Mouse (Mus musculus) spleen, adult 2 months (tissue): ENCODE measurements around the gene Dytn. TPM values are rescaled to one million over a fixed set of nuclear protein-coding genes. Genes with fewer than 3 reads are reported as not detected.
A peak's percentile ranks its signal among the peaks of the same experiment; 100 is the strongest.

Experiments used
- DNase-seq, 2 experiments: peaks; one replicate each; pipeline versions ENCODE4 v3.0.0 to v3.0.0-alpha.2; 2012 to 2021; ENCODE audit warnings: low spot score in 2 of 2, low read depth in 1 of 2
- H3K27ac ChIP-seq: fragments of 200-500 bp; 2 replicates; pipeline ENCODE4 v1.5.1; 2012; ENCODE audit warnings: low read length, inconsistent platforms; ENCODE audit not compliant: insufficient read depth
- H3K27me3 ChIP-seq: fragments of 200-500 bp; 2 replicates; pipeline ENCODE4 v1.6.1; 2012; ENCODE audit warnings: mild to moderate bottlenecking, moderate library complexity, low read length, inconsistent platforms; ENCODE audit not compliant: control insufficient read depth, insufficient read depth
- H3K36me3 ChIP-seq: fragments of 200-500 bp; 2 replicates; pipeline ENCODE4 v1.6.1; 2012; ENCODE audit warnings: mild to moderate bottlenecking, low read length, inconsistent platforms; ENCODE audit not compliant: control insufficient read depth, insufficient read depth
- H3K4me1 ChIP-seq: fragments of 200-500 bp; 2 replicates; pipeline ENCODE4 v1.6.1; 2011; ENCODE audit warnings: inconsistent platforms; ENCODE audit not compliant: control insufficient read depth, insufficient read depth, insufficient read length
- H3K4me3 ChIP-seq: fragments of 200-500 bp; 2 replicates; pipeline ENCODE4 v1.5.1; 2011; ENCODE audit warnings: mild to moderate bottlenecking, inconsistent platforms; ENCODE audit not compliant: insufficient read depth, insufficient read length; ENCODE audit errors: extremely low read depth
- CTCF ChIP-seq: fragments of 200-500 bp; IDR thresholded peaks from 2 replicates; pipeline ENCODE4 v1.5.1; 2011; ENCODE audit warnings: mild to moderate bottlenecking, inconsistent platforms; ENCODE audit not compliant: insufficient read depth, insufficient read length, insufficient replicate concordance; ENCODE audit errors: extremely low read depth
- POLR2A ChIP-seq: fragments of 200-500 bp; IDR thresholded peaks from 2 replicates; pipeline ENCODE4 v1.6.1; 2011; ENCODE audit warnings: low read depth, low read length, inconsistent platforms
- WGBS: fragments of 180-500 bp; shearing (Covaris S2); methylation state at CpG from one replicate; pipeline ENCODE4 v1.1.7; 2018; 5-methylcytosine and 5-hydroxymethylcytosine counted together
- polyA plus RNA-seq: library from polyadenylated mRNA; depleted of rRNA; stranded (reverse); fragments of >200 nt; gene quantifications from 2 replicates; pipeline ENCODE4 v1.2.3, GENCODE M21; 2012

Gene Dytn
- polyA plus RNA-seq, 1 experiment, result not detected

DNA sequence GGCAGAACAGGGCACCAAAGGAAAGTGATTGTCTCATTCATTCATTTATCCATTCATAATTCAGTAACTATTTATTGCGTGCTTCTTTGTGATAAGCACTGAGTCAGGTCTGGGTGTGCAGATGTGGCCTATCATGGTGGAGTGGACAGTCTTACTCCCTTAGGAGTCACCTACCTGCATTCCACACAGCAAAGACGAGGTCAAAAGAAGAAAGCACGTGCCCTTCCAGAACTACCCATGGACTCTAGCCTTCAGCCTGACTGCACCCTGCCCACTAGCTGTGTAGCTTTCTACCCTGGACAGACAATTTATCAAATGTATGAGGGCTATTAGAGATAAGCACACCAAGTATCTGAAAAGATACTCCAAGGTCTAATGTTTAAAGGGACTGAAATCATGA is 10.8 kb downstream of the Dytn start:
- H3K27me3 ChIP-seq, result no peaks in the 10 kb centered on the region
- H3K4me1 ChIP-seq, result no peaks in the 10 kb centered on the region
- no peaks in the 10 kb centered on the region for H3K36me3 ChIP-seq
- H3K4me3 ChIP-seq, result no peak overlapping the region
- H3K27ac ChIP-seq, result no peak overlapping the region
- WGBS, result 85% methylated on average over 3 of the region's 3 CpGs
- no peak for TF ChIP-seq POLR2A
- no peak for TF ChIP-seq CTCF
- no peak for DNase-seq

DNA sequence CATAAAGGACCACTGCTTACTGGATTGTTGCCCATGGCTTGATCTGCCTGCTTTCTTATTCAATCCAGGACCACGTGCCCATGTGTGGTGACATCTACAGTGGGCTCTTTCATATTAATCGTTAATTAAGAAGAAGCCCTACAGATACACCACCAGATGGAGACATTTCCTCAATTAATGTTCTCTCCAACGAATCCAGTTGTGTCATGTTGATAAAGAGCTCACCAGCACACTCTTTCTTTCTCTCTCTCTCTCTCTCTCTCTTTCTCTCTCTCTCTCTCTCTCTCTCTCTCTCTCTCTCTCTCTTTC is 17.9 kb downstream of the Dytn start:
- TF ChIP-seq CTCF (no peak), POLR2A (no peak)
- Histone ChIP-seq H3K4me3 (no peak overlapping the region), H3K27me3 (no peaks in the 10 kb centered on the region), H3K4me1 (no peaks in the 10 kb centered on the region), H3K36me3 (no peaks in the 10 kb centered on the region), H3K27ac (no peak overlapping the region)
- 4% methylated on average over 3 of the region's 3 CpGs for WGBS
- DNase-seq, result peak in 1 of 2 experiments; percentile 8

DNA sequence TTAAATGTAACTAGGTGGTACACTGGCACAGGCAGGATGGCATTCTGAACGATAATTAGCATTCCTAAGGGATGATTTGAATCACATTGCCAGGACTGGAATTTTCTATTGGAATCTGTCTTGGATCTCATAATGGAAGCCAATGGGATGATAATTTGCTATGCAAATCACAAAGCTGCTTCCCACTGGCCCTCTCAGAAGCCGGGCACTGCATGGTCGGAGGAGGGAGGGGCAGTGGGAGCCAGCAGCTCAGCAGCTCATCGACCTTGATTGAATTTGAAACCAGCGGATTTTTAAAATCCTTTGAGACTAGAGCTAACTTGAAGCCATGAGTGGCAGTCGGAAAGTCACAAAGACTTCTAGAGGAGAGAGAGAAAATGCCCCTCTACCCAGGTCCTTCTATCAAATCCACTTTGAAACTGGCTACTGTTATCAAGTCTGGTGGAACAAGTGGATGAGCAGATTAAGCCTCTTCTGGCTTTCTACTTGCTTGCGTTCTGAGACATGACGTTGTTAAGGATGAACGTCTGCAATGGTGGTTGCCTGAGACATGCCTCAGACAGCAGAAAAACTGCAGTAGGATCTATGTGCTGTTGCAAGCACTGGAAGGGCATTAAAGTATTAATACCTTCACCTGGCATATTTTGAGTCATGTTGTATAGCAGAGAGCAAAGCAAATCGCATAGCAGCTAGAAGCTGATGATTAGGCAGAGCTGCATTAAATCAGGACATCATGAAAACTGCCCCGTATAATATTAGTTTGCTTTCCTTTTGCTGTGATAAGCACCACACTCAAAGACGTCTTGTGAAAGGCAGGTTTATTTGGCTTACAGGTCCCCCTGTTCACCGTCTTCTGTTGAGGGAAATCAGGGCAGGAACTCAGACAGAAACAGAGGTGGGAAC is 18.5 kb downstream of the Dytn start:
- no peaks in the 10 kb centered on the region for H3K36me3 ChIP-seq
- no peak overlapping the region for H3K4me3 ChIP-seq
- H3K4me1 ChIP-seq, result no peaks in the 10 kb centered on the region
- no peak overlapping the region for H3K27ac ChIP-seq
- no peak for TF ChIP-seq CTCF
- TF ChIP-seq POLR2A, result no peak
- WGBS, result 38% methylated on average over 13 of the region's 13 CpGs
- no peak for DNase-seq
- H3K27me3 ChIP-seq, result no peaks in the 10 kb centered on the region

DNA sequence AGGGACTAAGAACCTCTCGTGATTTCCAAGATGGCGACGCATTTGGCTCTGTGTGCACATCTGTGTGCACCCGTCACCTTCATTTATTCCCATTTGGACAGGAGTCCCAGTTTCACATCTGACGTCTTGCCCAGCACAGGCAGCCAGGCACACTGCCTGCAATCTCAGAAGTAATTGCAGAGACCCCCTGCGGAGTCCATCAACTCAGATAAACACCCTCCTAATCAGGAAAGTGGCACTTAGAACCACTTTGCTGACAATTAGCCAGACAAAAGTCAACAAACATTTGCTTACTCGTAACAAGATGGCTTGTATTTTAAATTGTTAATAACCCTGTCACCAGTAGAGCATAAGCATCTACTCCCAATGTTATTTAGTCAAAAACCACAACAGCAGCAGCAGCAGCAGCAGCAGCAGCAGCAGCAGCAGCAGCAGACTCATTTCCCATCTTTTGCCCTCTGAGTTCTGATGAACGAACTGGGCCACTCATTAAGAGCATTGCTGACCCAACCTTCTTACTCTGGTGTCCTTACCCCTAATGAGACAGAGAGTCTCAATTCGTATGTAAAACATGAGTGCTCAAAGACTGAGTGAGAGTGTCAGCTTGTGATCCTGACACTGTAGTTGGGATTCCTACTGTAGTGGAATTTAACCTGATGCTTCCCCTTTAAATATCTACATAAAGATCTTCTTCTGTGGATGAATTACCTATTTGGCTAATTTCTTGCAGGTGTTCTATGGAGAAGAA is 19.4 kb downstream of the Dytn start:
- no peak overlapping the region for H3K27ac ChIP-seq
- no peak for DNase-seq
- no peak for TF ChIP-seq CTCF
- H3K36me3 ChIP-seq, result no peaks in the 10 kb centered on the region
- no peaks in the 10 kb centered on the region for H3K27me3 ChIP-seq
- H3K4me3 ChIP-seq, result no peak overlapping the region
- H3K4me1 ChIP-seq, result no peaks in the 10 kb centered on the region
- WGBS, result 58% methylated on average over 9 of the region's 9 CpGs

DNA sequence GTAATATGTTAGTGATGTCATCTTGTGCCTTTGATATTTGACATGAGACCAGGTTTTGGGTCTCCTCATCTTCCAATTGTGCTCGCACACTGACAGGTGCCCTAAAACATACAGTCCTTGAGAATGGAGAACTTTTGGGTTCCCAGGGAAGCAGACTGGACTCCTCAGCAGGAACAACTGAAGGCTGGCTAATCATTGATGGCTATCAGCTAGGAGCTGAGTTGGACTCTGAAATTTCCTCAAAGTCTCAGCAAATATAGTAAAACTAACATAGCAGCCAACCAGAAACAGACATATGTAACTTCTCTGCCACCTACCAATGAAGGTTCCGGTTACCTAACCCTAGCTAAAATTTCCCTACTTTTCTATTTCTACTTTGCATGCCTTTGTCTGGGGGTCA is 20.6 kb downstream of the Dytn start:
- no peak overlapping the region for H3K27ac ChIP-seq
- no peak overlapping the region for H3K4me3 ChIP-seq
- no peaks in the 10 kb centered on the region for H3K36me3 ChIP-seq
- WGBS, result 93% methylated on average over 2 of the region's 2 CpGs
- no peak for DNase-seq
- H3K27me3 ChIP-seq, result no peaks in the 10 kb centered on the region
- H3K4me1 ChIP-seq, result no peaks in the 10 kb centered on the region
- no peak for TF ChIP-seq CTCF
- TF ChIP-seq POLR2A, result no peak

DNA sequence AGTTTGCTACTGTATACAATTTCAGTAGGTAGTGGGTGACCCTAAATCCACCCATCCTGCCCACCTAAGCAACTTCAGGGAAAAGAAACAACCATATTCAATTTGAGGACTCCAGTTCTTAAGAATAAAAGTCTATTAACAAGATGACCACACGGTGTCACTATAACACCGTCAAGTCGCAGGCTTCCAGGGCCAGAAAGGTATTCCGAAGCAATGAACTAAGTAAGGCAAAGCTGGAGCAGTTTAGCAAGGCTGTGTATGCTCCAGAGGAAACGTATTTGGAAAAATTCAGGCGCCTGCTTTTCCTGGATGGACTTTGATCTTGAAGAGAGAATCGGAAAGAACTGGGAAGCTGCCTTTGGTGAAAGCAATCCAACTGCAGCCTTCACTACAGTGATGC is 27.1 kb downstream of the Dytn start:
- Histone ChIP-seq H3K4me1 (no peaks in the 10 kb centered on the region), H3K4me3 (no peak overlapping the region), H3K36me3 (no peaks in the 10 kb centered on the region), H3K27ac (no peak overlapping the region), H3K27me3 (no peaks in the 10 kb centered on the region)
- TF ChIP-seq CTCF (peak; percentile 50; the same call in 1 of the 2 replicates), POLR2A (no peak)
- DNase-seq, result peak; percentile 7 to 14
- 5% methylated on average over 7 of the region's 7 CpGs for WGBS

DNA sequence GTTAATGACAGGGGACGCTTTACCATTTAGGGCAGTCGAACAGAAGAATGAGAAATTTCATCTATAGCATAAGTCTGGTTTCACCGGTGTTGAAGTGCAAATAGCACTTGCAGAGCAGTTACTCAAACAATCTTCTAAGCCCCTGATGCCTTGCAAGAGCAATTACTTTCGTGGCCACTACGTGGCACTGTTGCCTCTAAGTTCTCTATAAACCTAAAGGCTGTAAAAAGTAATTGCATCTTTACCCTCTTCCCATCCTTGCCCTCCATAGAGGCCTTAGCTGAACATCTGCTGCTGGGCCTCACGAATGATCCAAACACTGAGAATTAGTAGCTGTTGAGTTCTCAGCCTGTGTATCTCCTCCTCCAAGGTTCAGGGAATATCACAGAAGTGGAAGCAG is 28.7 kb downstream of the Dytn start:
- no peaks in the 10 kb centered on the region for H3K27me3 ChIP-seq
- DNase-seq, result peak; percentile 8 to 41

More for the DNA sequence above, 28.7 kb downstream of the Dytn start:
- WGBS, result 11% methylated on average over 6 of the region's 6 CpGs
- Histone ChIP-seq H3K4me1 (no peaks in the 10 kb centered on the region), H3K4me3 (no peak overlapping the region), H3K36me3 (no peaks in the 10 kb centered on the region), H3K27ac (no peak overlapping the region)
- TF ChIP-seq CTCF (peak; percentile 34; the same call in 1 of the 2 replicates), POLR2A (no peak)
